Mouse (Mus musculus) kidney, adult 11 months (tissue): Measurements from ENCODE around the gene Gm2012.
"Not testable (repeated sequence)": the region's sequence is repeated elsewhere in the genome, so short reads cannot be mapped to it uniquely, and the experiment has no call there.

ENCODE experiments used
- DNase-seq: peaks from one replicate; pipeline ENCODE4 v3.0.0; 2022

Gm2012 gene

GRCm38 (mm10) chrX:26231255-26231654 is at the start of gene Gm2012:
Gene Gm2012 (minus strand): TSS chrX:26231355.
- not testable (repeated sequence) for DNase-seq

- not testable (repeated sequence) for DNase-seq
These were observed 72.0 kb downstream of the Gm2012 start for GRCm38 (mm10) chrX:26159146-26159545.
